Mouse (Mus musculus): ENCODE measurements at regions not wholly inside any gene's neighbourhood (a gene's known extent, or its start where the extent isn't known, plus 50 kb on each side); places are given as distances from the start of the nearest gene placed in this dataset.
"Not testable (repeated sequence)": the region's sequence is repeated elsewhere in the genome, so short reads cannot be mapped to it uniquely, and the experiment has no call there.

- no peak for DNase-seq (ENCODE audit: low read depth, low spot score)
These were observed 295.5 kb upstream of the Ubash3b start for GRCm38 (mm10) chr9:41457003-41457402.

GRCm38 (mm10) chr9:41451738-41452137, 290.2 kb upstream of the Ubash3b start:
- DNase-seq (ENCODE audit: low read depth, low spot score), result no peak

GRCm38 (mm10) chr9:41449233-41449632, 287.7 kb upstream of the Ubash3b start:
- DNase-seq (ENCODE audit: low read depth, low spot score), result no peak

GRCm38 (mm10) chr9:41447902-41448301, 286.4 kb upstream of the Ubash3b start:
- DNase-seq (ENCODE audit: low read depth, low spot score), result no peak

GRCm38 (mm10) chr9:41447211-41447875, 285.8 kb upstream of the Ubash3b start:
- peak; percentile 20 for DNase-seq (ENCODE audit: low read depth, low spot score)

GRCm38 (mm10) chr9:41446431-41447203, 285.1 kb upstream of the Ubash3b start:
- no peak for DNase-seq (ENCODE audit: low read depth, low spot score)

GRCm38 (mm10) chr9:41442418-41442817, 280.9 kb upstream of the Ubash3b start:
- no peak for DNase-seq (ENCODE audit: low read depth, low spot score)

- no peak for DNase-seq (ENCODE audit: low read depth, low spot score)
These were observed 278.5 kb upstream of the Ubash3b start for GRCm38 (mm10) chr9:41439979-41440378.

- no peak for DNase-seq (ENCODE audit: low read depth, low spot score)
These were observed 276.6 kb upstream of the Ubash3b start for GRCm38 (mm10) chr9:41438141-41438540.

GRCm38 (mm10) chr9:41430391-41431343, 269.2 kb upstream of the Ubash3b start:
- DNase-seq (ENCODE audit: low read depth, low spot score), result no peak

- no peak for DNase-seq (ENCODE audit: low read depth, low spot score)
These were observed 268.4 kb upstream of the Ubash3b start for GRCm38 (mm10) chr9:41429711-41430390.

GRCm38 (mm10) chr9:41429236-41429635, 267.7 kb upstream of the Ubash3b start:
- DNase-seq (ENCODE audit: low read depth, low spot score), result peak; percentile 30

GRCm38 (mm10) chr9:41426698-41427097, 265.2 kb upstream of the Ubash3b start:
- no peak for DNase-seq (ENCODE audit: low read depth, low spot score)

GRCm38 (mm10) chr9:41425225-41425624, 263.7 kb upstream of the Ubash3b start:
- DNase-seq (ENCODE audit: low read depth, low spot score), result no peak

- no peak for DNase-seq (ENCODE audit: low read depth, low spot score)
These were observed 252.3 kb upstream of the Ubash3b start for GRCm38 (mm10) chr9:41413791-41414190.

GRCm38 (mm10) chr9:41413091-41413490, 251.6 kb upstream of the Ubash3b start:
- not testable (repeated sequence) for DNase-seq (ENCODE audit: low read depth, low spot score)

- DNase-seq (ENCODE audit: low read depth, low spot score), result no peak
These were observed 250.8 kb upstream of the Ubash3b start for GRCm38 (mm10) chr9:41412174-41412757.

- DNase-seq (ENCODE audit: low read depth, low spot score), result no peak
These were observed 246.8 kb upstream of the Ubash3b start for GRCm38 (mm10) chr9:41408301-41408700.

- no peak for DNase-seq (ENCODE audit: low read depth, low spot score)
These were observed 245.6 kb upstream of the Ubash3b start for GRCm38 (mm10) chr9:41407078-41407477.

- DNase-seq (ENCODE audit: low read depth, low spot score), result no peak
These were observed 241.4 kb upstream of the Ubash3b start for GRCm38 (mm10) chr9:41402942-41403341.

GRCm38 (mm10) chr9:41400950-41401349, 239.5 kb upstream of the Ubash3b start:
- DNase-seq (ENCODE audit: low read depth, low spot score), result no peak
